Mouse (Mus musculus): ENCODE results near the gene Ypel2. TPM values are rescaled to one million over a fixed set of nuclear protein-coding genes. Genes with fewer than 3 reads are reported as not detected.

Gene Ypel2
- polyA plus RNA-seq, 1 experiment, result 10.4 TPM

DNA sequence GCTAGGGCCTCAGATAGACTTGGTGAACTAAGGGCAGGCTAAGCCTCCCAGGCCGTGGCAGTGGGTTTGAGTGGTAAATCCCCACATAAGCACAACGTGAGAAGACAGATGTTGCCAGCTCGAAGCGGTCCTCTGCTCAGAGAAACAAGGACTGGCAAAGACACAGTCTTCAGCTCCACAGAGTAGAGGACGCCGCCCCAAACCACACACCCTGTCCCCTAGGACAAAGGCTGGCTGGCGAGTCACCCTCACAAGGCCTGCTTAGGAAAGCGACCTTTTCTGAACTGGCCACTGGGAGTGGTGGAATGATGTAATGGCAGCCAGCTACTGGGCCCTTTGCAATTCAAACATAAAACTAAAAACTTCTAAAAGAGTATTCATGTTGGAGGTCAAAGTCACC, 40.4 kb downstream of the Ypel2 start:
- H3K4me1 ChIP-seq (ENCODE audit: control insufficient read depth, insufficient read depth, low read length), result peaks cover 5% of the 10 kb centered on the region
- no peak for TF ChIP-seq POLR2A (IDR thresholded peaks at IDR 0.05; ENCODE audit: low read depth, low read length)
- TF ChIP-seq CTCF (IDR thresholded peaks at IDR 0.05; ENCODE audit: borderline replicate concordance, insufficient read depth, low read length), result no peak
- H3K27ac ChIP-seq (ENCODE audit: insufficient read depth, low read length), result peak overlapping the region; percentile 36
- H3K4me3 ChIP-seq (ENCODE audit: insufficient read depth, low read length), result no peak overlapping the region

DNA sequence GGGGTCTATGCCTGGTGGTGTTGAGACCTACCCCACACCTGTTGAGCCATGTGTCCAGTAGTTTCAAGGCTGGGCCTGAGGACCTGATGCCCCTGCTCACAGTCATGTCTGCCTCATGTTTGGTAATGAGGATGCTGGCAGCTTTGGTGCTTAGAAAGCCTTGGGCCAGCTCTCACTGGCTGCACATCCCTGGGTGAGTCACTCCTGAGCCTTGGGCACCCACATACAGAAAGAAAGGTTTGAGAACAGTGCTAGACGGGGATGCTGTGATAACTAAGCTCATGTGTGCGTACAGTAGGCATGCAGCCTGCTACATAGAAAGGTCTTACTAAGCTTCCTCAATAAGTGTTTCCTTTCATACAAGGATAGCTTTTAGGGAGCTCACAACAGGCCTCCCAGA, 40.8 kb downstream of the Ypel2 start:
- TF ChIP-seq CTCF (IDR thresholded peaks at IDR 0.05; ENCODE audit: borderline replicate concordance, insufficient read depth, low read length), result no peak
- TF ChIP-seq POLR2A (IDR thresholded peaks at IDR 0.05; ENCODE audit: low read depth, low read length), result no peak
- H3K4me1 ChIP-seq (ENCODE audit: control insufficient read depth, insufficient read depth, low read length), result peaks cover 5% of the 10 kb centered on the region
- H3K4me3 ChIP-seq (ENCODE audit: insufficient read depth, low read length), result no peak overlapping the region
- peak overlapping the region; percentile 36 for H3K27ac ChIP-seq (ENCODE audit: insufficient read depth, low read length)

DNA sequence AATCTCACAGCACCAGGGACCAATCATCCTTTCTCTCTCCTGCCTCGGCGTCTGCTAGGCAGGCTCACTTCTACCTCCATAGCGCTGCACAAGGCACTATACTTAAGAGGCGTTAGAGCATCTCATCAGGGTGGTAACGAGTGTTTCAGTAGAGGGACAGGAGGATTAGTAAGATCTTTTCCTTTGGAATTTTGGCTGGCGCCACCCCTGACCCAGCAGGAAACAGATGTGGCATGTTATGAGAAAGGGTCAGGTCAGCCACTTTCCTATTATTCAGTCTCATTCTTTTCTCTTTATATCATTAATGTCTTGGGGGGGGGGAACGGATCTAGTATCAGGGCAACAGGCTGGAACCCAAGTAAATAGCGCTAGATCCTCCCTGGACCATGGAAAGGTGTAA, 41.8 kb downstream of the Ypel2 start:
- TF ChIP-seq POLR2A (IDR thresholded peaks at IDR 0.05; ENCODE audit: low read depth, low read length), result no peak
- TF ChIP-seq CTCF (IDR thresholded peaks at IDR 0.05; ENCODE audit: borderline replicate concordance, insufficient read depth, low read length), result no peak
- no peak overlapping the region for H3K27ac ChIP-seq (ENCODE audit: insufficient read depth, low read length)
- H3K4me1 ChIP-seq (ENCODE audit: control insufficient read depth, insufficient read depth, low read length), result peaks cover 5% of the 10 kb centered on the region
- no peak overlapping the region for H3K4me3 ChIP-seq (ENCODE audit: insufficient read depth, low read length)

- no peak for TF ChIP-seq CTCF (IDR thresholded peaks at IDR 0.05; ENCODE audit: borderline replicate concordance, insufficient read depth, low read length)
- TF ChIP-seq POLR2A (IDR thresholded peaks at IDR 0.05; ENCODE audit: low read depth, low read length), result no peak
- Histone ChIP-seq H3K4me3 (ENCODE audit: insufficient read depth, low read length) (no peak overlapping the region), H3K4me1 (ENCODE audit: control insufficient read depth, insufficient read depth, low read length) (peaks cover 5% of the 10 kb centered on the region; the same call in 1 of the 2 replicates), H3K27ac (ENCODE audit: insufficient read depth, low read length) (no peak overlapping the region)
Measured at GRCm38 (mm10) chr11:86950491-86950890, 43.0 kb downstream of the Ypel2 start.

GRCm38 (mm10) chr11:86949951-86950441, 43.5 kb downstream of the Ypel2 start:
- TF ChIP-seq CTCF (IDR thresholded peaks at IDR 0.05; ENCODE audit: borderline replicate concordance, insufficient read depth, low read length) (no peak), POLR2A (IDR thresholded peaks at IDR 0.05; ENCODE audit: low read depth, low read length) (no peak)
- no peak overlapping the region for H3K4me3 ChIP-seq (ENCODE audit: insufficient read depth, low read length)
- no peak overlapping the region for H3K27ac ChIP-seq (ENCODE audit: insufficient read depth, low read length)
- H3K4me1 ChIP-seq (ENCODE audit: control insufficient read depth, insufficient read depth, low read length), result peaks cover 7% of the 10 kb centered on the region

DNA sequence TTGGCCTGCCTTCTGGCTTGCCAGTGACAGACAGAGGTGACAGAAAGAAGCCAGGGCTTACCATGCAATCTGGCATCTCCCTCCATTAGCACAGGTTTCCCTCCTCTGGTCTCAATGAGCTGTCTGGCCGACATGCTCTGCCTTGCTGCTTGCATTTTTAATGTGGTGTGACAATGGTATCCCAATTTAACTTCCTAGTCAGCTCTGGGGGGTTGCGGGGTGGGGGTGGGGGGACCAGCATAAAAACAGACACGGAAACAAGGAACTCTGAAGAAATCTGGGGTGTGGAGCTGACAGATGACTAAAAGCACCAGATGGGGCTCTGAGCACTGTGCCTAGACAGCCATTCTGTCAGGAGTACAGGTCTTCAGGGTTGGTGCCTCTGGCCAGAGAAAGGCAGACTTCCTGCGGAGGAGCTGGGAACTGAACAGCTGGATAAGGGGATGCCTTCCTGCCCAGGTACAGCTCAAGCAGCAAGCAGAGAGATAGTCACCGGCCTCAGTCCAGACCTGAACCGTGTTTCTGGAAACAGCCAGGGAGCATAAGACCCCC, 46.8 kb downstream of the Ypel2 start:
- no peak overlapping the region for H3K27ac ChIP-seq (ENCODE audit: insufficient read depth, low read length)
- H3K4me1 ChIP-seq (ENCODE audit: control insufficient read depth, insufficient read depth, low read length), result peaks cover 4% of the 10 kb centered on the region; the same call in 1 of the 2 replicates
- H3K4me3 ChIP-seq (ENCODE audit: insufficient read depth, low read length), result no peak overlapping the region
- no peak for TF ChIP-seq POLR2A (IDR thresholded peaks at IDR 0.05; ENCODE audit: low read depth, low read length)
- TF ChIP-seq CTCF (IDR thresholded peaks at IDR 0.05; ENCODE audit: borderline replicate concordance, insufficient read depth, low read length), result no peak

DNA sequence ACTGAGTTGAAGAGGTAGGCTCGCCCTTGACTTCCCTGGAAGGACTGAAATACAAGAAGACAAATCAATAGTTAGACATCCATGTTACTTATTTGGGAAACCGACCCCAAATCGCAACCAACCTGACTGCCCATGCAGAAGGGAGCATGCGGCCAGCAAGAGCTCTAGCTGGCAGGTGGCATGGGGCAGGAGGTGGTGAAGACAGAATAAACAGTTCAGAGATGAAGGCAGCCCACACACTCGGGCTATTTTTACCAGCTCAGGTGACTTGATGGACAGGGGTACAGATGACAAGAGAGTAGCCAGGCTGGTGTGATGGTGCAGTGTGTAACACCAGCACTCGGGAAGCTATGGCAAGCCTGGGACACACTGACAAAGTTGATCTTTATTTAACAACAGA, 47.6 kb downstream of the Ypel2 start:
- Histone ChIP-seq H3K27ac (ENCODE audit: insufficient read depth, low read length) (no peak overlapping the region), H3K4me3 (ENCODE audit: insufficient read depth, low read length) (no peak overlapping the region), H3K4me1 (ENCODE audit: control insufficient read depth, insufficient read depth, low read length) (peaks cover 4% of the 10 kb centered on the region; the same call in 1 of the 2 replicates)
- TF ChIP-seq POLR2A (IDR thresholded peaks at IDR 0.05; ENCODE audit: low read depth, low read length), result no peak
- TF ChIP-seq CTCF (IDR thresholded peaks at IDR 0.05; ENCODE audit: borderline replicate concordance, insufficient read depth, low read length), result no peak

DNA sequence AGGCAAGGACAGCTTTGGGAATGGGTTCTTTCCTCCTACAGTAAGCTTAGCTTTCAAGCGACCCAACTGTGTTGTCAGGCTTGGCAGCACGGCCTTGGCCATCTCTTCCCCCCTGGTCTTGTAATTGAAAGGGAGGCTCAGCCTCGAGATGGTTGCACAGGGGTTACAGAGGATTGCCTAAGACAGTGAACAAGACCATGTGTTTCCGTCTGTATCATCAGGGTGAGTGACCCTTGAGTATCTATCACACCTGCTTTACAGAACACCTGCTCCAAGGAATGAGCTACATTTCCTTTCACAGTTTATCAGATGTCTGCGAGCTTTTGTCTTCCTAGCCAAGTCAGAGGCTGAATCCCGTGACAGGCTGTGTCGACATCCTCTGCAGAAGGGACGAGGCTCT, 48.4 kb downstream of the Ypel2 start:
- H3K27ac ChIP-seq (ENCODE audit: insufficient read depth, low read length), result peak overlapping the region; percentile 38
- H3K4me3 ChIP-seq (ENCODE audit: insufficient read depth, low read length), result no peak overlapping the region
- peaks cover 4% of the 10 kb centered on the region; the same call in 1 of the 2 replicates for H3K4me1 ChIP-seq (ENCODE audit: control insufficient read depth, insufficient read depth, low read length)
- TF ChIP-seq POLR2A (IDR thresholded peaks at IDR 0.05; ENCODE audit: low read depth, low read length) (no peak), CTCF (IDR thresholded peaks at IDR 0.05; ENCODE audit: borderline replicate concordance, insufficient read depth, low read length) (no peak)

DNA sequence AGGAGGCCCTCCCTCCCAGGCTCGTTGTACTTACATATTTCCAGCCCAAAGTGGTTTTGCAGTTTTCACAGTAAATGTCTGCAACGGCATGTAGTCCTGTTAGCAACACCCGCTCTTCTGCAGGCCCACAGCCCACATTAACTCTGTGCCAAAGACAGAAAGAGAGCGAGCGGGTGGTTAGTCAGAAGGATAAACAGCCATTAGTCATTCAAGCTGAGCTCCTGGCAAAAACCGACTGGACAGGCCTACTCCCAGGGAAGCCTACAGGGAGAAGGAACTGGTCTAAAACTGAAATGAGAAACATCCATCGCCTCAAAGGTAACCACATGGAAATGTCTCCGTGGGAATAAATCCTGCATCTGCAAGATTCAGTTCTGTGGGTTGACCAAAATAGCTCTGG, 49.0 kb downstream of the Ypel2 start:
- TF ChIP-seq CTCF (IDR thresholded peaks at IDR 0.05; ENCODE audit: borderline replicate concordance, insufficient read depth, low read length), result no peak
- no peak for TF ChIP-seq POLR2A (IDR thresholded peaks at IDR 0.05; ENCODE audit: low read depth, low read length)
- peaks cover 4% of the 10 kb centered on the region; the same call in 1 of the 2 replicates for H3K4me1 ChIP-seq (ENCODE audit: control insufficient read depth, insufficient read depth, low read length)
- no peak overlapping the region for H3K4me3 ChIP-seq (ENCODE audit: insufficient read depth, low read length)
- H3K27ac ChIP-seq (ENCODE audit: insufficient read depth, low read length), result no peak overlapping the region

DNA sequence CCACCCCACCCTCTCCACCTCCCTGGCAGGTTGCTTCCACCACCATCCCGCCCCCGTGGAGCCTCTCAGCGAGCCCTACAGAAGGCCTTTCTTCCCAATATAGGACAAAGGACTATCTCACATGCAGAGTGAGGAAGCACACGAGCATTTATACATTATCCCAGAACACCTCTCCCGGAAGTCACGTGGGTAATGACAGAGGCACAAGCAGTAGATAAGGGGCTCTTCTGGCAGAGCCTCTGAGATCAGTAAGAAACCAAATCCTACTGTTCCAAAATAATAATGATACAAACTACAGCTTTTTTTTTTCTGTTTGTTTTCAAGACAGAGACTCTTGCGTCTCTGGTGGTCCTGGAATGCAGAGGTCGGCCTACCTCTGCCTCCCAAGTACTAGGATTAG, 51.6 kb downstream of the Ypel2 start:
- TF ChIP-seq CTCF (IDR thresholded peaks at IDR 0.05; ENCODE audit: borderline replicate concordance, insufficient read depth, low read length) (no peak), POLR2A (IDR thresholded peaks at IDR 0.05; ENCODE audit: low read depth, low read length) (no peak)
- H3K4me3 ChIP-seq (ENCODE audit: insufficient read depth, low read length), result no peak overlapping the region
- peaks cover 4% of the 10 kb centered on the region; the same call in 1 of the 2 replicates for H3K4me1 ChIP-seq (ENCODE audit: control insufficient read depth, insufficient read depth, low read length)
- H3K27ac ChIP-seq (ENCODE audit: insufficient read depth, low read length), result no peak overlapping the region
